In the genomic region with DNA sequence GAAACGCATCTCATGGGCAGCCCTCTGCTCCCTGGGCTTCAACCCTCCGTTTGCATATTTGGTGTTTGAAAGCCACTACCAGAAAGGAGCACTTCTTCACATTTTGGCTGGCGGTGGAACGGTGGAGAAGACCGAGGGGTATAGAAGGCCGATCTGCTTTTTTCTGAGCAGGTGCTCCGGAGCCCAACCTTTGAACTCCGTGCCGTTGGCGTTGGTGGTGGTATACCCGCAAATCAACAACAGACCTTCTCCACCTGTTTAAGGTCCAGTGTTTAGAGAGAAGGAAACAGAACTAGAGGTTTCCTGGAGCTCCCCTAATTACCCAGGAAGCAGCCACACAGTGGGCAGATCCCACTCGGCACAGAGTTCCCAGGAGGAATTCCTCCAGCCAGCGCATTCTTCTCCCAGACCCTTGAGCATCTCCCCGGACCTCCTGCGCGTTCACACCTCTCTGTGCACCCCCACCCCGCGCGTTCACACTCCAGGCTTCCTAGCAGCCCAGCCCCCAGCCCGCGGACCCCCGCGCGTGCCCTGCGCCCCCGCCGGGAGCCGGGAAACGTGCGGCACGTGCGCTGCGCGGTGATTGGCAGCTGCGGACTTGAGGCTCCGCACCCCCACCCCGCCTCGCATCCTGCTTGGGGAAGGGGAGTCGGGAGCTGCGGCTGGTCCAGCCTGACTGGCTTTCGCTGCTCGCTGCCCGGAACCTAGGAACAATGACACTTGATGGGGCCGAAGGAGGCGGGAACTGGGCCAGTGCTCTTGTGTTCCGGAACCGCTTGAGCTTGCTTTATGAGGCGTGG, we compare ENCODE assay signal across 8 mouse cellular contexts. TPM values are rescaled to one million over a fixed set of nuclear protein-coding genes. Genes with fewer than 3 reads are reported as not detected.
DNase-seq lines count a peak whose midpoint lies in the region; ATAC-seq and TF ChIP-seq lines count a peak whose summit lies in the region.

No protein-coding gene starts in this region.

- H3K4me1 ChIP-seq in embryonic facial prominence, embryonic 13.5 days = peaks cover 19% of the 10 kb centered on the region
- 0 out of 2 replicates have a peak, but pooled peaks cover 3% of the 10 kb centered on the region for H3K4me1 ChIP-seq in heart, embryonic 11.5 days (ENCODE audit: control insufficient read depth, insufficient read depth, low read length)
- no peaks in the 10 kb centered on the region for H3K4me1 ChIP-seq in kidney, adult 2 months (ENCODE audit: control insufficient read depth, insufficient read depth, low read length)
- peaks cover 20% of the 10 kb centered on the region for H3K4me1 ChIP-seq in midbrain, embryonic 15.5 days
- peaks cover 10% of the 10 kb centered on the region for H3K4me1 ChIP-seq in testis, adult 2 months (ENCODE audit: control insufficient read depth, insufficient read depth, low read length)

- H3K4me2 ChIP-seq in embryonic facial prominence, embryonic 13.5 days = peak overlapping the region; percentile 98
- H3K4me2 ChIP-seq in heart, embryonic 11.5 days = peak overlapping the region; percentile 91
- peak overlapping the region; percentile 93 for H3K4me2 ChIP-seq in midbrain, embryonic 15.5 days

- 3% methylated on average over 48 of the region's 48 CpGs for WGBS in embryonic facial prominence, embryonic 13.5 days
- WGBS in heart, embryonic 11.5 days (ENCODE audit: insufficient replicate concordance) = 3% methylated on average over 48 of the region's 48 CpGs
- WGBS in kidney, adult 2 months = 10% methylated on average over 48 of the region's 48 CpGs
- 2% methylated on average over 48 of the region's 48 CpGs for WGBS in midbrain, embryonic 15.5 days

- H3K36me3 ChIP-seq in embryonic facial prominence, embryonic 13.5 days = no peaks in the 10 kb centered on the region
- H3K36me3 ChIP-seq in heart, embryonic 11.5 days (ENCODE audit: control insufficient read depth, insufficient read depth, low read length) = no peaks in the 10 kb centered on the region
- no peaks in the 10 kb centered on the region for H3K36me3 ChIP-seq in kidney, adult 2 months (ENCODE audit: control insufficient read depth, insufficient read depth, low read length)
- H3K36me3 ChIP-seq in midbrain, embryonic 15.5 days (replicated peaks) = no peaks in the 10 kb centered on the region
- H3K36me3 ChIP-seq in testis, adult 2 months (ENCODE audit: control insufficient read depth, insufficient read depth, low read length) = no peaks in the 10 kb centered on the region

- peak overlapping the region; percentile 69 for H3K9ac ChIP-seq in embryonic facial prominence, embryonic 13.5 days
- H3K9ac ChIP-seq in heart, embryonic 11.5 days (ENCODE audit: low read depth, low read length) = peak overlapping the region; percentile 72
- H3K9ac ChIP-seq in midbrain, embryonic 15.5 days = peak overlapping the region; percentile 44

- no peak for TF ChIP-seq CTCF in kidney, adult 2 months (conservative IDR thresholded peaks at IDR 0.05; ENCODE audit: insufficient read depth, insufficient read length, low read depth, low read length)
- TF ChIP-seq CTCF in testis, adult 2 months (IDR thresholded peaks at IDR 0.05; ENCODE audit: control insufficient read depth, insufficient read depth, insufficient replicate concordance, low read depth, low read length) = no peak

- no peak for TF ChIP-seq POLR2A in kidney, adult 2 months (IDR thresholded peaks at IDR 0.05; ENCODE audit: low read depth, low read length)
- no peak for TF ChIP-seq POLR2A in testis, adult 2 months (IDR thresholded peaks at IDR 0.05; ENCODE audit: control insufficient read depth, low read depth, low read length)

- peak; percentile 58; the same call in 1 of the 2 replicates for ATAC-seq in embryonic facial prominence, embryonic 13.5 days (ENCODE audit: insufficient number of reproducible peaks, insufficient read depth, low FRiP score, low TSS enrichment, low read depth)
- peak; percentile 63; the same call in 1 of the 2 replicates for ATAC-seq in heart, embryonic 11.5 days (replicated peaks; ENCODE audit: insufficient number of reproducible peaks, low FRiP score, low TSS enrichment)
- ATAC-seq in midbrain, embryonic 15.5 days (replicated peaks) = peak; percentile 94

- H3K27me3 ChIP-seq in embryonic facial prominence, embryonic 13.5 days = peaks cover 18% of the 10 kb centered on the region
- H3K27me3 ChIP-seq in heart, embryonic 11.5 days (ENCODE audit: control insufficient read depth, insufficient read depth, low read length) = peaks cover 11% of the 10 kb centered on the region; the same call in 1 of the 2 replicates
- H3K27me3 ChIP-seq in kidney, adult 2 months (replicated peaks; ENCODE audit: control insufficient read depth, insufficient read depth, low read length) = no peaks in the 10 kb centered on the region
- H3K27me3 ChIP-seq in midbrain, embryonic 15.5 days (replicated peaks) = no peaks in the 10 kb centered on the region
- H3K27me3 ChIP-seq in testis, adult 2 months (ENCODE audit: control insufficient read depth, insufficient read depth, low read length) = no peaks in the 10 kb centered on the region

- DNase-seq in layer of hippocampus, adult 18-20 months (ENCODE audit: low spot score in 2 of 2) = peak; percentile 39 to 46
- no peak for DNase-seq in layer of hippocampus, adult 9-11 months
- peak; percentile 71 for DNase-seq in kidney, adult 2 months
- peak; percentile 51 for DNase-seq in liver

- H3K9me3 ChIP-seq in embryonic facial prominence, embryonic 13.5 days = no peaks in the 10 kb centered on the region
- no peaks in the 10 kb centered on the region for H3K9me3 ChIP-seq in heart, embryonic 11.5 days (replicated peaks; ENCODE audit: control insufficient read depth, low read length)
- no peaks in the 10 kb centered on the region for H3K9me3 ChIP-seq in midbrain, embryonic 15.5 days

- H3K27ac ChIP-seq in embryonic facial prominence, embryonic 13.5 days = peak overlapping the region; percentile 71
- peak overlapping the region; percentile 54 for H3K27ac ChIP-seq in heart, embryonic 11.5 days (ENCODE audit: low read depth, low read length)
- H3K27ac ChIP-seq in kidney, adult 2 months (ENCODE audit: insufficient read depth, low read depth, low read length) = no peak overlapping the region
- H3K27ac ChIP-seq in midbrain, embryonic 15.5 days = peak overlapping the region; percentile 77
- peak overlapping the region; percentile 15 for H3K27ac ChIP-seq in testis, adult 2 months (ENCODE audit: control insufficient read depth, insufficient read depth, low read depth, low read length)

- H3K4me3 ChIP-seq in embryonic facial prominence, embryonic 13.5 days = peak overlapping the region; percentile 50
- H3K4me3 ChIP-seq in heart, embryonic 11.5 days (ENCODE audit: low read depth, low read length) = peak overlapping the region; percentile 52
- peak overlapping the region; percentile 54 for H3K4me3 ChIP-seq in kidney, adult 2 months (ENCODE audit: insufficient read depth, low read depth, low read length)
- peak overlapping the region; percentile 51 for H3K4me3 ChIP-seq in midbrain, embryonic 15.5 days
- H3K4me3 ChIP-seq in testis, adult 2 months (ENCODE audit: control insufficient read depth, low read depth, low read length) = peak overlapping the region; percentile 79

RNA-seq across cellular contexts. Expression of a gene that starts 49.9 kb away (rescaled TPM):
- total RNA-seq in layer of hippocampus, adult 18-20 months (2021) = 10 to 100 TPM; 51.7 to 57.9 TPM
- polyA plus RNA-seq in embryonic facial prominence, embryonic 13.5 days (2015; fragmentation: Nextera tagmentation; extraction: Ambion mirVana) = 5.8 and 7.4 TPM in 2 replicates
- 5.2 and 5.8 TPM in 2 replicates for polyA plus RNA-seq in heart, embryonic 11.5 days (2014; fragmentation: Nextera tagmentation; extraction: Ambion mirVana)
- polyA plus RNA-seq in kidney, adult 2 months (2012; rRNA removed) = 2.3 and 2.8 TPM in 2 replicates
- polyA plus RNA-seq in midbrain, embryonic 15.5 days (2015; fragmentation: Nextera tagmentation; extraction: Ambion mirVana) = 6.5 and 6.8 TPM in 2 replicates
- polyA plus RNA-seq in testis, adult 2 months (2012; rRNA removed) = 3.9 and 5.1 TPM in 2 replicates
